Mouse (Mus musculus): Measurements from ENCODE around the gene Cbx5. TPM values are rescaled to one million over a fixed set of nuclear protein-coding genes. Genes with fewer than 3 reads are reported as not detected.
"Not testable (repeated sequence)": the region's sequence is repeated elsewhere in the genome, so short reads cannot be mapped to it uniquely, and the experiment has no call there.

The Cbx5 gene
- polyA plus RNA-seq, 1 experiment from 2014 or later, result 120 TPM

DNA sequence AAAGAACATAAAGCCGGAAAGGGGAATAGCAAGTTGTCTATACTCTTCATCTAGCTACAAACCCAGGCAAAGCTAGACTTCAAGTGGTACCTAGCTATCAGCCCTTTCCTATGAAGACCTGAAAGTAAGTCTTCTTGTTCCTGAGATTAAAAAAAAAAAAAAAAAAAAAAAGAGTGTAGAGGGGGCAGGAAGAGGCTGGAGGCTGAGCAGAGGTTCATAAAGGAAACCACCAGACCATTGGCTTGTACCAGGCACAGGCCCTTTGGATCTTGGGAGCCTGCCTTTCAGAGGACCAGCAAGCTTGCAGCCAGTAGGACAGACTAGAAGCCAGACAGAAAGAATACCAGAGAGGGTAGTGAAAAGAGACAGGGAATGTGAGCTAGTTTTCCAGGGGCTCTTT is 13.7 kb upstream of the Cbx5 start:
- H3K27ac ChIP-seq (ENCODE audit: low read depth, low read length), result no peak overlapping the region
- WGBS, result 96% methylated on average over 1 of the region's 1 CpGs
- H3K4me2 ChIP-seq (ENCODE audit: low read length), result no peak overlapping the region
- H3K4me1 ChIP-seq (ENCODE audit: control insufficient read depth, insufficient read depth, low read depth, low read length), result peaks cover 9% of the 10 kb centered on the region
- peaks cover 8% of the 10 kb centered on the region for H3K36me3 ChIP-seq (ENCODE audit: control insufficient read depth, insufficient read depth, low read length)
- H3K9ac ChIP-seq (ENCODE audit: low read depth, low read length), result no peak overlapping the region
- no peak overlapping the region for H3K4me3 ChIP-seq (ENCODE audit: low read length)
- ATAC-seq, result no peak
- H3K9me3 ChIP-seq (ENCODE audit: control insufficient read depth, low read length), result no peaks in the 10 kb centered on the region
- peaks cover 6% of the 10 kb centered on the region for H3K27me3 ChIP-seq (replicated peaks; ENCODE audit: control insufficient read depth, insufficient read depth, low read length)

- Histone ChIP-seq H3K9ac (ENCODE audit: low read depth, low read length) (no peak overlapping the region), H3K27me3 (replicated peaks; ENCODE audit: control insufficient read depth, insufficient read depth, low read length) (0 out of 2 replicates have a peak, but pooled peaks cover 2% of the 10 kb centered on the region), H3K36me3 (ENCODE audit: control insufficient read depth, insufficient read depth, low read length) (peaks cover 11% of the 10 kb centered on the region), H3K9me3 (ENCODE audit: control insufficient read depth, low read length) (no peaks in the 10 kb centered on the region), H3K4me3 (ENCODE audit: low read length) (no peak overlapping the region), H3K4me1 (ENCODE audit: control insufficient read depth, insufficient read depth, low read depth, low read length) (peaks cover 9% of the 10 kb centered on the region), H3K27ac (ENCODE audit: low read depth, low read length) (no peak overlapping the region), H3K4me2 (ENCODE audit: low read length) (no peak overlapping the region)
- no peak for ATAC-seq
- WGBS, result 88% methylated on average over 3 of the region's 3 CpGs
Measured at GRCm38 (mm10) chr15:103252660-103253059, 13.0 kb upstream of the Cbx5 start.

- WGBS, result 75% methylated on average over 1 of the region's 1 CpGs
- no peak for ATAC-seq
- Histone ChIP-seq H3K9ac (ENCODE audit: low read depth, low read length) (no peak overlapping the region), H3K4me2 (ENCODE audit: low read length) (no peak overlapping the region), H3K4me1 (ENCODE audit: control insufficient read depth, insufficient read depth, low read depth, low read length) (peaks cover 9% of the 10 kb centered on the region), H3K4me3 (ENCODE audit: low read length) (no peak overlapping the region), H3K36me3 (ENCODE audit: control insufficient read depth, insufficient read depth, low read length) (peaks cover 21% of the 10 kb centered on the region), H3K9me3 (ENCODE audit: control insufficient read depth, low read length) (no peaks in the 10 kb centered on the region), H3K27me3 (replicated peaks; ENCODE audit: control insufficient read depth, insufficient read depth, low read length) (0 out of 2 replicates have a peak, but pooled peaks cover 2% of the 10 kb centered on the region), H3K27ac (ENCODE audit: low read depth, low read length) (no peak overlapping the region)
Measured at GRCm38 (mm10) chr15:103251595-103251994, 12.0 kb upstream of the Cbx5 start.

- 22% methylated on average over 2 of the region's 2 CpGs for WGBS
- H3K4me3 ChIP-seq (ENCODE audit: low read length), result no peak overlapping the region
- peaks cover 7% of the 10 kb centered on the region for H3K4me1 ChIP-seq (ENCODE audit: control insufficient read depth, insufficient read depth, low read depth, low read length)
- peaks cover 31% of the 10 kb centered on the region for H3K36me3 ChIP-seq (ENCODE audit: control insufficient read depth, insufficient read depth, low read length)
- no peak overlapping the region for H3K4me2 ChIP-seq (ENCODE audit: low read length)
- H3K27me3 ChIP-seq (replicated peaks; ENCODE audit: control insufficient read depth, insufficient read depth, low read length), result 0 out of 2 replicates have a peak, but pooled peaks cover 2% of the 10 kb centered on the region
- ATAC-seq, result 0 out of 2 replicates have a peak, but pooled peaks have one; percentile 4
- no peak overlapping the region for H3K9ac ChIP-seq (ENCODE audit: low read depth, low read length)
- H3K9me3 ChIP-seq (ENCODE audit: control insufficient read depth, low read length), result no peaks in the 10 kb centered on the region
- no peak overlapping the region for H3K27ac ChIP-seq (ENCODE audit: low read depth, low read length)
Measured at GRCm38 (mm10) chr15:103250195-103250740, 10.7 kb upstream of the Cbx5 start.

- H3K9ac ChIP-seq (ENCODE audit: low read depth, low read length); H3K4me3 ChIP-seq (ENCODE audit: low read length); H3K27me3 ChIP-seq (replicated peaks; ENCODE audit: control insufficient read depth, insufficient read depth, low read length); H3K4me1 ChIP-seq (ENCODE audit: control insufficient read depth, insufficient read depth, low read depth, low read length); ATAC-seq; H3K27ac ChIP-seq (ENCODE audit: low read depth, low read length); H3K4me2 ChIP-seq (ENCODE audit: low read length); H3K9me3 ChIP-seq (ENCODE audit: control insufficient read depth, low read length): not testable (repeated sequence)
- peaks cover 31% of the 10 kb centered on the region for H3K36me3 ChIP-seq (ENCODE audit: control insufficient read depth, insufficient read depth, low read length)
- WGBS, result 88% methylated on average over 6 of the region's 6 CpGs
Measured at GRCm38 (mm10) chr15:103249511-103249910, 9.9 kb upstream of the Cbx5 start.

DNA sequence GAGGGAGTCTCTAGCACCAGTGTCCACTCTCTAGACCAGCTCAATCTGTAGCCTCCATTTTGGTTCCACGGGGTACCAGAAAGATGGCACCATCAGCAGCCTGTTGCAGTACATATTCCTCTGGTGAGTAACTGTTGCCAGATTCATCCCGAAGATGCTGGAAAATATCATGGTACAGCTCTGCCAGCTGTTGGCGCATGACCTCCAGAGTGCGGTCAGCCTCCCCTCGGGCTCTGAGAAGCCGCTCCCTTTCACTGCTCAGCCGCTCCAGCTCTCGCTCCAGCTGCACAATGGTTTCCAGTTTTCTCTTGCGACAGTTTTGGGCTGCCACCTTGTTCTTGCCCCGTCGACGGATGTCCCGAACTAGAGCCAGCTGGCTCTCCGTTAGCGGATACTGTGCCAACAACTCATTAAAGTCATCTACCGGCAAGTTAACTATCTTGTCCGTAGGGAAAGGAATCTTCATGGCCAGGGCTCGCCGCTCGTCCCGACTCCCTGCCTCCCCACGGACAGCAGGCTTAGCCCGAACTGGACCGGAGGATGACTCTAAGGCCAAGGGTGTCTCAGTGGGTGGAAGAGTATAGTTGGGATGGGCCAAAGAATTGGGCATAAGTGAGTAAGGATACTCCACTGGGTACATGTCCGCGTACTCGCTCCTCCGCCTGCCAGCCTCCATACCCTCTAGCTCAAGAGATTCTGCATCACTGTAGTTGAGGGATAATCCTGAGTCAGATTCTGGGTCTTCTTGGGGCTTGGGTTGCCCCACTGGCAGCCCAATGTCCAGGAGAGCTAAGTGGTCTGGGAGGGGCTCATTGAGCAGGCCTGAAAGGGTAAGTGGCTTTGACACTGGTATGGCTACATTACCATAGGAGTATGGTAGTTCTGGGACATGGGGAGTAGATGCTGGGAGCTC is 9.0 kb upstream of the Cbx5 start:
- no peak overlapping the region for H3K4me3 ChIP-seq (ENCODE audit: low read length)
- H3K4me1 ChIP-seq (ENCODE audit: control insufficient read depth, insufficient read depth, low read depth, low read length), result peaks cover 2% of the 10 kb centered on the region
- H3K27ac ChIP-seq (ENCODE audit: low read depth, low read length), result no peak overlapping the region
- peak; percentile 44 for ATAC-seq
- no peak overlapping the region for H3K4me2 ChIP-seq (ENCODE audit: low read length)
- H3K27me3 ChIP-seq (replicated peaks; ENCODE audit: control insufficient read depth, insufficient read depth, low read length), result no peaks in the 10 kb centered on the region
- no peaks in the 10 kb centered on the region for H3K9me3 ChIP-seq (ENCODE audit: control insufficient read depth, low read length)
- no peak overlapping the region for H3K9ac ChIP-seq (ENCODE audit: low read depth, low read length)
- peaks cover 35% of the 10 kb centered on the region for H3K36me3 ChIP-seq (ENCODE audit: control insufficient read depth, insufficient read depth, low read length)
- whole genome bisulfite sequencing, result 75% methylated on average over 28 of the region's 28 CpGs

DNA sequence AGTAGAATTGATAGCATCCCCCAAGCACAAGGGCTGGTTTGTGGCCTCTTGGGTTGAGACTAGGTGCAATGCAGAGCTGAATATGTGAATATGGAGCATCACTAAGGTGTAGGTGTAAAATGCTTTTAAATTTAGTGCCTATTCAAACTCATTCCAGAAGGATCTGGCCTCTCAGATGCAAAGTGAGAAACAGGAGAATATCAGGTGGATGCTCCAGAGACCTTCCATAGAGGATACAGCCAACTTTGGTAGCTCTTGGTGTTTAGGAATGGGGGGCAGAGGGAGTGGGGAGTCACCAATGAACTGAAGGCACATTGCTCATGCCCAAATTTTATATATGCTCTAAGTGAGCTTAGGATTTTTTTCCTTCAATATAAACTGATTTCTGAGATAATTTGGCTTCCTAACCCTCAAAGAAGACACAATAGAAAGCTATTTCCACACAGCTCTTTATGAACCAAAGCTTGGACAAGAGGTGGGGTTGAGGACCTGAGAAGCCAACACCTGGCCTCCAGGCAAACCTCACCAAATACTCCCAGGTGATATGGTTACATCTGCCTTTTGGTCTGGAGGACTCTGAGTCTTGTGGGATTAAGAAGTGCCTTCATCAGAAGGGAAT is 8.3 kb upstream of the Cbx5 start:
- H3K4me2 ChIP-seq (ENCODE audit: low read length), result no peak overlapping the region
- H3K4me1 ChIP-seq (ENCODE audit: control insufficient read depth, insufficient read depth, low read depth, low read length), result peaks cover 10% of the 10 kb centered on the region
- H3K27me3 ChIP-seq (replicated peaks; ENCODE audit: control insufficient read depth, insufficient read depth, low read length), result no peaks in the 10 kb centered on the region
- no peak overlapping the region for H3K4me3 ChIP-seq (ENCODE audit: low read length)
- ATAC-seq, result peak; percentile 60
- H3K27ac ChIP-seq (ENCODE audit: low read depth, low read length), result no peak overlapping the region
- H3K9ac ChIP-seq (ENCODE audit: low read depth, low read length), result no peak overlapping the region
- peaks cover 40% of the 10 kb centered on the region for H3K36me3 ChIP-seq (ENCODE audit: control insufficient read depth, insufficient read depth, low read length)
- H3K9me3 ChIP-seq (ENCODE audit: control insufficient read depth, low read length), result no peaks in the 10 kb centered on the region

GRCm38 (mm10) chr15:103247078-103247781 is 7.6 kb upstream of the Cbx5 start:
- no peak overlapping the region for H3K27ac ChIP-seq (ENCODE audit: low read depth, low read length)
- ATAC-seq, result no peak
- H3K36me3 ChIP-seq (ENCODE audit: control insufficient read depth, insufficient read depth, low read length), result peaks cover 44% of the 10 kb centered on the region
- H3K4me1 ChIP-seq (ENCODE audit: control insufficient read depth, insufficient read depth, low read depth, low read length), result peaks cover 17% of the 10 kb centered on the region
- H3K4me3 ChIP-seq (ENCODE audit: low read length), result no peak overlapping the region
- no peak overlapping the region for H3K4me2 ChIP-seq (ENCODE audit: low read length)
- WGBS, result 92% methylated on average over 9 of the region's 9 CpGs
- H3K27me3 ChIP-seq (replicated peaks; ENCODE audit: control insufficient read depth, insufficient read depth, low read length), result no peaks in the 10 kb centered on the region
- H3K9ac ChIP-seq (ENCODE audit: low read depth, low read length), result no peak overlapping the region
- H3K9me3 ChIP-seq (ENCODE audit: control insufficient read depth, low read length), result no peaks in the 10 kb centered on the region

DNA sequence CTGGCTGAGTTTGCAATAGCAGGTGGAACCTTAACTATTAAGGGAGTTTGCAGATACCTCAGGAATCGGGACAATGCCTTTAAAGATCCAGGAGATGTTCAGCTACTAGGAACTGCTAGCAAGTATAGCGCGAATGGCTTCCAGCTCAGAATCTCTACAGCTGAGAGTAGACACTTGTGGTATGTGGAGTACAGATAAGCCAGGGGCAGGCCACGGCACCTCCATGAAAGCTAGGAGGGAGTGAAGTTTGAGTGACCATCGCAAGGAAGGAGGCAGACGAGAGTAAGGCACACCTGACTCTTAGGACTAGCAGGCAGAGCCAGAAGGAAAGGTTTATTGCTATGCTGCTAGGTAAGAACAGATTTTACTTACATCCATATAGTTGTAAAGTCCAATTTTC is 6.0 kb upstream of the Cbx5 start:
- no peak for ATAC-seq
- H3K9ac ChIP-seq (ENCODE audit: low read depth, low read length), result no peak overlapping the region
- WGBS, result 82% methylated on average over 6 of the region's 6 CpGs
- H3K4me3 ChIP-seq (ENCODE audit: low read length), result no peak overlapping the region
- no peaks in the 10 kb centered on the region for H3K9me3 ChIP-seq (ENCODE audit: control insufficient read depth, low read length)
- no peak overlapping the region for H3K4me2 ChIP-seq (ENCODE audit: low read length)
- peaks cover 44% of the 10 kb centered on the region for H3K36me3 ChIP-seq (ENCODE audit: control insufficient read depth, insufficient read depth, low read length)
- peaks cover 23% of the 10 kb centered on the region for H3K4me1 ChIP-seq (ENCODE audit: control insufficient read depth, insufficient read depth, low read depth, low read length)
- no peak overlapping the region for H3K27ac ChIP-seq (ENCODE audit: low read depth, low read length)
- no peaks in the 10 kb centered on the region for H3K27me3 ChIP-seq (replicated peaks; ENCODE audit: control insufficient read depth, insufficient read depth, low read length)

All from hindbrain, embryonic 16.5 days (tissue).